Mouse (Mus musculus) kidney, adult 18-20 months (tissue): Measurements from ENCODE around the gene Slc9a9.

ENCODE experiments used
- DNase-seq: peaks from one replicate; pipeline ENCODE4 v3.0.0; 2021

Slc9a9 gene

GRCm38 (mm10) chr9:94840972-94841371 is 171.3 kb downstream of the Slc9a9 start:
- no peak for DNase-seq

- DNase-seq = no peak
These were observed 174.5 kb downstream of the Slc9a9 start for GRCm38 (mm10) chr9:94844176-94844575.

- no peak for DNase-seq
These were observed 177.9 kb downstream of the Slc9a9 start for GRCm38 (mm10) chr9:94847624-94848023.

- no peak for DNase-seq
These were observed 181.8 kb downstream of the Slc9a9 start for GRCm38 (mm10) chr9:94851550-94851949.

- DNase-seq = no peak
These were observed 186.4 kb downstream of the Slc9a9 start for GRCm38 (mm10) chr9:94856093-94856492.

GRCm38 (mm10) chr9:94868557-94868956 is 198.8 kb downstream of the Slc9a9 start:
- DNase-seq = no peak

- DNase-seq = no peak
These were observed 199.5 kb downstream of the Slc9a9 start for GRCm38 (mm10) chr9:94869023-94869799.

- DNase-seq = no peak
These were observed 212.8 kb downstream of the Slc9a9 start for GRCm38 (mm10) chr9:94882517-94882916.

- no peak for DNase-seq
These were observed 213.7 kb downstream of the Slc9a9 start for GRCm38 (mm10) chr9:94883435-94883834.

GRCm38 (mm10) chr9:94885151-94885550 is 215.4 kb downstream of the Slc9a9 start:
- no peak for DNase-seq

- DNase-seq = no peak
These were observed 219.9 kb downstream of the Slc9a9 start for GRCm38 (mm10) chr9:94889647-94890046.

- DNase-seq = no peak
These were observed 226.2 kb downstream of the Slc9a9 start for GRCm38 (mm10) chr9:94895882-94896281.

GRCm38 (mm10) chr9:94904180-94904579 is 234.5 kb downstream of the Slc9a9 start:
- DNase-seq = no peak

- DNase-seq = no peak
These were observed 237.4 kb downstream of the Slc9a9 start for GRCm38 (mm10) chr9:94907020-94907610.

GRCm38 (mm10) chr9:94912071-94912470 is 242.4 kb downstream of the Slc9a9 start:
- DNase-seq = no peak

- DNase-seq = no peak
These were observed 252.4 kb downstream of the Slc9a9 start for GRCm38 (mm10) chr9:94922062-94922461.

- no peak for DNase-seq
These were observed 256.1 kb downstream of the Slc9a9 start for GRCm38 (mm10) chr9:94925845-94926244.

- DNase-seq = peak; percentile 20
These were observed 257.4 kb downstream of the Slc9a9 start for GRCm38 (mm10) chr9:94927101-94927500.

GRCm38 (mm10) chr9:94945569-94946135 is 275.9 kb downstream of the Slc9a9 start:
- DNase-seq = no peak

- no peak for DNase-seq
These were observed 277.5 kb downstream of the Slc9a9 start for GRCm38 (mm10) chr9:94947246-94947645.

GRCm38 (mm10) chr9:94950676-94951075 is 281.0 kb downstream of the Slc9a9 start:
- no peak for DNase-seq

GRCm38 (mm10) chr9:94955645-94956044 is 285.9 kb downstream of the Slc9a9 start:
- DNase-seq = no peak

GRCm38 (mm10) chr9:94958382-94958781 is 288.7 kb downstream of the Slc9a9 start:
- DNase-seq = no peak

GRCm38 (mm10) chr9:94968596-94969120 is 298.9 kb downstream of the Slc9a9 start:
- DNase-seq = no peak
